25 mouse cellular contexts compared by ENCODE assay signal in the genomic region with DNA sequence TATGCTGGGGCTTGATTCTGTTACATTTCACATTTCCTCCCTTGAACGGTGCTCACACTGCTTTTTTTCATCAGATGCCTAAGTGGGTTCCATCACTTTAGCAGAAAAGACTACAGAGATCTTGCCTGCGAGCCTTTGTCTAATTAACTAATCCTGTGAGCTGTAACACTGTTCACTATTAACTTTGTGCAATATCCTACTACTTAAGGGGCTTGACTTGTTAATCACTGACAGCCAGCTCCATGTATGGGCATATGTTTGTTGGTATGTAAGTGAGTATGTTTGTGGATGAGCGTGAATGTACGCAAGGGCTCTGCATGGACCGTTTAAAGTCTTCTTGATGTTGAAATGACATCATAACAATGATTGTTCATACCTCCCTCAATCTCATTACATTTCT.
"Had no signal": no experiment of that assay in that cellular context is flagged by ENCODE, and none has a peak within 500 bp of the region (broad histone marks: within the 10 kb centered on the region; RNA-seq: fewer than 3 reads in every experiment).

No protein-coding gene starts in this region.

- H3K4me2 ChIP-seq: limb, embryonic 13.5 days; liver, embryonic 12.5 days; liver, embryonic 15.5 days; lung, embryonic 15.5 days; neural tube, embryonic 12.5 days had no signal

- H3K9me3 ChIP-seq: limb, embryonic 10.5 days; limb, embryonic 13.5 days; liver, embryonic 12.5 days; liver, embryonic 15.5 days; lung, embryonic 15.5 days; megakaryocyte, embryonic 14.5 days; midbrain, embryonic 10.5 days; neural tube, embryonic 12.5 days had no signal

- H3K9ac ChIP-seq: limb, embryonic 13.5 days; liver, embryonic 12.5 days; liver, embryonic 15.5 days; lung, embryonic 15.5 days; neural tube, embryonic 12.5 days had no signal

- H3K4me3 ChIP-seq: layer of hippocampus, adult 2 months; limb, embryonic 10.5 days; limb, embryonic 13.5 days; liver, embryonic 12.5 days; liver, embryonic 15.5 days; lung, embryonic 15.5 days; megakaryocyte, embryonic 14.5 days; midbrain, embryonic 10.5 days; neural tube, embryonic 12.5 days had no signal

- H3K27ac ChIP-seq: layer of hippocampus, adult 2 months; limb, embryonic 10.5 days; limb, embryonic 13.5 days; liver, embryonic 12.5 days; liver, embryonic 15.5 days; lung, embryonic 15.5 days; midbrain, embryonic 10.5 days; neural tube, embryonic 12.5 days; stomach, postnatal 0 days had no signal

- DNase-seq: kidney, adult 8-10 months; kidney, postnatal 10 days; layer of hippocampus, adult 9-11 months; liver; lung, adult 18-20 months; lung, postnatal 10 days; lung, postnatal 36 days; right cerebral cortex, adult 18-20 months; right cerebral cortex, postnatal 14 days; right cerebral cortex, postnatal 4 days; thymus, adult 2 months; thymus, postnatal 14 days; thymus, postnatal 4 days had no signal

- ATAC-seq: intestine, postnatal 0 days; liver, embryonic 12.5 days; midbrain, embryonic 16.5 days had no signal

- H3K4me1 ChIP-seq: limb, embryonic 10.5 days; limb, embryonic 13.5 days; liver, embryonic 12.5 days; liver, embryonic 15.5 days; lung, embryonic 15.5 days; megakaryocyte, embryonic 14.5 days; midbrain, embryonic 10.5 days; neural tube, embryonic 12.5 days had no signal

- H3K36me3 ChIP-seq: limb, embryonic 10.5 days; limb, embryonic 13.5 days; liver, embryonic 12.5 days; liver, embryonic 15.5 days; lung, embryonic 15.5 days; midbrain, embryonic 10.5 days; neural tube, embryonic 12.5 days had no signal

- H3K27me3 ChIP-seq: limb, embryonic 13.5 days; liver, embryonic 12.5 days; liver, embryonic 15.5 days; lung, embryonic 15.5 days; megakaryocyte, embryonic 14.5 days; neural tube, embryonic 12.5 days had no signal
